Mouse (Mus musculus) embryonic facial prominence, embryonic 15.5 days (tissue): ENCODE results near the gene Palm. TPM values are rescaled to one million over a fixed set of nuclear protein-coding genes. Genes with fewer than 3 reads are reported as not detected.

ENCODE experiments used
- ATAC-seq: fragments of 200-750 bp; cut with Nextera tagmentation; 2 replicates; pipeline ENCODE4 v1.8.0; 2017; ENCODE audit warnings: low read depth, moderate TSS enrichment; ENCODE audit not compliant: insufficient number of reproducible peaks, low FRiP score, low TSS enrichment
- H3K27ac ChIP-seq: fragments of 300-500 bp; sonication (generic); replicated peaks from 2 replicates; pipeline ENCODE4 v1.5.1; 2015; ENCODE audit warnings: mild to moderate bottlenecking, inconsistent platforms
- H3K27me3 ChIP-seq: fragments of 300-500 bp; sonication (generic); 2 replicates; pipeline ENCODE4 v1.6.1; 2015; ENCODE audit warnings: inconsistent platforms
- H3K36me3 ChIP-seq: fragments of 300-500 bp; sonication (generic); 2 replicates; pipeline ENCODE4 v1.6.1; 2015; ENCODE audit warnings: mild to moderate bottlenecking, inconsistent platforms
- H3K4me1 ChIP-seq: fragments of 300-500 bp; sonication (generic); 2 replicates; pipeline ENCODE4 v1.6.1; 2015; ENCODE audit warnings: inconsistent platforms
- H3K4me2 ChIP-seq: fragments of 300-500 bp; sonication (generic); replicated peaks from 2 replicates; pipeline ENCODE4 v1.6.1; 2015; ENCODE audit warnings: mild to moderate bottlenecking, inconsistent platforms
- H3K4me3 ChIP-seq: fragments of 300-500 bp; sonication (generic); replicated peaks from 2 replicates; pipeline ENCODE4 v1.5.1; 2015; ENCODE audit warnings: mild to moderate bottlenecking, inconsistent platforms
- H3K9ac ChIP-seq: fragments of 300-500 bp; sonication (generic); 2 replicates; pipeline ENCODE4 v1.6.1; 2015; ENCODE audit warnings: inconsistent platforms
- H3K9me3 ChIP-seq: fragments of 300-500 bp; sonication (generic); replicated peaks from 2 replicates; pipeline ENCODE4 v1.6.1; 2016; ENCODE audit warnings: inconsistent platforms
- WGBS: fragments of 180-500 bp; shearing (Covaris S2); methylation state at CpG from one replicate; pipeline ENCODE4 v1.1.7; 2015; 5-methylcytosine and 5-hydroxymethylcytosine counted together
- microRNA-seq: library from miRNA; unstranded; fragments of <30 nt; microRNA quantifications from one replicate; pipeline ENCODE4, GENCODE M21; 2016; ENCODE audit warnings: borderline number of aligned reads
- polyA plus RNA-seq: library from polyadenylated mRNA; unstranded; fragments of >200 nt; fragmentation: Nextera tagmentation; extraction: Ambion mirVana; gene quantifications from 2 replicates; pipeline ENCODE4 v1.2.1, GENCODE M21; 2015

Palm gene
- polyA plus RNA-seq, 1 experiment from 2014 or later: 96.6 TPM

DNA sequence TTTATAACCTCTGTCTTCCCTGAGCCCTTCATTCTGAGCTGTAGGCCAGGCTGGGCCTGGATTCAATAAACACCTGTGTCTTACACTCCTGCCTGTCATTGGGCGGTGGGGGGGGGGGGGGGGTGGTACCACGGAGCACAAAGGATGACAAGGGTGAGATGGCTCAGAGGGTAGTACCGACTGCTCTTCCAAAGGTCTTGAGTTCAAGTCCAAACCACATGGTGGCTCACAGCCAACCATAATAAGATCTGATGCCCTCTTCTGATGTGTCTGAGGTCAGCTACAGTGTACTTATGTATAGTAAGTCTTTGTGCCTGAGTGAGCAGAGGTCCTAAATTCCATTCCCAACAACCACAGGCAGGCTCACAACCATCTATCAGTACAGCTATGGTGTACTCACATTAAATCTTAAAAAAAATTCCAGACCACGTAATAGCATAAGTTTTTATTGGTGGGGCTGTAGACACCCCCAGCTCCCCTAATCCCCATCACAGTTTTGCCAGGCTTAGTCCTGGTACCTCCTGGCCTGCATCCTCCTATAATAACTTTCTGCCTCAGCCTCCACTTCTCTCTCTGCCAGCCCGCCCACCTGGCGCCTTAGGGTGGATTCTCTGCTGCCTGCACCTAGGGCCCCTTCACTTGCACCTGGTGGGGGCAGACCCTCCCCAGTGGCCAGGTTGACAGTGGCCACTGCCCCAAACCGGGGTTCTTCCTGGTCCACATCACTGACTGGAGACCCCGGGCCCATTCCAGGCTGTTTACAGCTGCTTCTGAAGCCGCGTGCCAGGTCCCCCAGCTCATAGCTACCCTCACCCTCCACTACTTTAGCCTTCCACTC is 71.2 kb downstream of the Palm start:
- Histone ChIP-seq H3K9me3 (no peaks in the 10 kb centered on the region), H3K4me3 (no peak overlapping the region), H3K36me3 (peaks cover 65% of the 10 kb centered on the region), H3K4me1 (peaks cover 37% of the 10 kb centered on the region), H3K9ac (no peak overlapping the region), H3K4me2 (no peak overlapping the region), H3K27ac (0 out of 2 replicates have a peak overlapping the region, but pooled peaks have one; percentile 13), H3K27me3 (no peaks in the 10 kb centered on the region)
- 0 out of 2 replicates have a peak, but pooled peaks have one; percentile 1 for ATAC-seq
- 47% methylated on average over 10 of the region's 10 CpGs for WGBS

- H3K36me3 ChIP-seq: peaks cover 62% of the 10 kb centered on the region
- no peak overlapping the region for H3K4me3 ChIP-seq
- peaks cover 31% of the 10 kb centered on the region for H3K4me1 ChIP-seq
- peak; percentile 22; the same call in 1 of the 2 replicates for ATAC-seq
- 0 out of 2 replicates have a peak overlapping the region, but pooled peaks have one; percentile 13 for H3K27ac ChIP-seq
- WGBS: 56% methylated on average over 12 of the region's 12 CpGs
- no peak overlapping the region for H3K4me2 ChIP-seq
- H3K9ac ChIP-seq: no peak overlapping the region
- H3K9me3 ChIP-seq: no peaks in the 10 kb centered on the region
- H3K27me3 ChIP-seq: no peaks in the 10 kb centered on the region
These were observed 71.8 kb downstream of the Palm start for GRCm38 (mm10) chr10:79865189-79865601.

GRCm38 (mm10) chr10:79865801-79866295 is 72.5 kb downstream of the Palm start:
- ATAC-seq: no peak

GRCm38 (mm10) chr10:79866601-79867000 is 73.2 kb downstream of the Palm start:
- H3K4me2 ChIP-seq: no peak overlapping the region
- no peaks in the 10 kb centered on the region for H3K27me3 ChIP-seq
- no peaks in the 10 kb centered on the region for H3K9me3 ChIP-seq
- ATAC-seq: no peak
- no peak overlapping the region for H3K27ac ChIP-seq
- H3K9ac ChIP-seq: no peak overlapping the region
- peaks cover 17% of the 10 kb centered on the region for H3K4me1 ChIP-seq
- peaks cover 54% of the 10 kb centered on the region for H3K36me3 ChIP-seq
- H3K4me3 ChIP-seq: no peak overlapping the region
- WGBS: 74% methylated on average over 11 of the region's 11 CpGs

More at GRCm38 (mm10) chr10:79865801-79866295, 72.5 kb downstream of the Palm start:
- Histone ChIP-seq H3K27ac (no peak overlapping the region), H3K4me3 (no peak overlapping the region), H3K4me1 (peaks cover 24% of the 10 kb centered on the region), H3K9ac (no peak overlapping the region), H3K9me3 (no peaks in the 10 kb centered on the region), H3K27me3 (no peaks in the 10 kb centered on the region), H3K4me2 (no peak overlapping the region), H3K36me3 (peaks cover 56% of the 10 kb centered on the region)
- WGBS: 67% methylated on average over 19 of the region's 19 CpGs

Small RNA genes lying within 50 kb of the gene (microRNA-seq; reads per million reads assigned to microRNA genes)
- not detected for gene Mir6910

Other genes starting within 250 kb of the Palm start
- gene Mier2, start 238.4 kb upstream of the Palm start, polyA plus RNA-seq: 70.3 and 71.4 TPM in 2 replicates
- gene Theg, start 206.2 kb upstream of the Palm start, polyA plus RNA-seq: not detected in 2 replicates
- not detected in 2 replicates for gene C2cd4c, start 179.5 kb upstream of the Palm start, polyA plus RNA-seq
- gene Shc2, start 155.7 kb upstream of the Palm start, polyA plus RNA-seq: 11.8 and 12.5 TPM in 2 replicates
- not detected in 2 replicates for gene Odf3l2, start 147.8 kb upstream of the Palm start, polyA plus RNA-seq
- gene Madcam1, start 129.0 kb upstream of the Palm start, polyA plus RNA-seq: 8.4 and 9.1 TPM in 2 replicates
- 62.4 and 63.6 TPM in 2 replicates for gene Tpgs1, start 124.2 kb upstream of the Palm start, polyA plus RNA-seq
- 94.8 and 96.8 TPM in 2 replicates for gene Cdc34, start 111.4 kb upstream of the Palm start, polyA plus RNA-seq
- gene Gzmm, start 104.6 kb upstream of the Palm start, polyA plus RNA-seq: 0.89 and 1.5 TPM in 2 replicates
- 837 and 902 TPM in 2 replicates for gene Bsg, start 89.1 kb upstream of the Palm start, polyA plus RNA-seq
- 0.07 and 0.13 TPM in 2 replicates for gene Hcn2, start 76.9 kb upstream of the Palm start, polyA plus RNA-seq
- gene Polrmt, start 47.0 kb upstream of the Palm start, polyA plus RNA-seq: 41.6 and 46.6 TPM in 2 replicates
- 2.5 and 3.9 TPM in 2 replicates for gene Fgf22, start 38.5 kb upstream of the Palm start, polyA plus RNA-seq
- 110 and 127 TPM in 2 replicates for gene Rnf126, start 26.6 kb upstream of the Palm start, polyA plus RNA-seq
- gene Fstl3, start 16.3 kb upstream of the Palm start, polyA plus RNA-seq: 20.1 and 20.2 TPM in 2 replicates
- 0.07 TPM in 1 of 2 replicates, not detected in the other for gene Prss57, start 2.6 kb upstream of the Palm start, polyA plus RNA-seq
- 5.4 and 7.8 TPM in 2 replicates for gene Misp, start 27.4 kb downstream of the Palm start, polyA plus RNA-seq
- gene Ptbp1, start 60.9 kb downstream of the Palm start, polyA plus RNA-seq: 299 and 325 TPM in 2 replicates
- gene Prtn3, start 80.9 kb downstream of the Palm start, polyA plus RNA-seq: 4.3 and 5.6 TPM in 2 replicates
- gene Plppr3, start 81.1 kb downstream of the Palm start, polyA plus RNA-seq: 59.9 and 68.2 TPM in 2 replicates
- gene Elane, start 92.7 kb downstream of the Palm start, polyA plus RNA-seq: 0.28 and 0.85 TPM in 2 replicates
- gene Cfd, start 97.3 kb downstream of the Palm start, polyA plus RNA-seq: not detected in 2 replicates
- gene Med16, start 115.4 kb downstream of the Palm start, polyA plus RNA-seq: 44.0 and 48.4 TPM in 2 replicates
- 5.2 TPM in 1 of 2 replicates, not detected in the other for gene Gm26602, start 117.3 kb downstream of the Palm start, polyA plus RNA-seq
- 1.1 and 1.4 TPM in 2 replicates for gene Kiss1r, start 123.4 kb downstream of the Palm start, polyA plus RNA-seq
- gene R3hdm4, start 127.6 kb downstream of the Palm start, polyA plus RNA-seq: 179 and 181 TPM in 2 replicates
- 6.6 and 7.0 TPM in 2 replicates for gene Arid3a, start 133.5 kb downstream of the Palm start, polyA plus RNA-seq
- 84.7 and 90.6 TPM in 2 replicates for gene Wdr18, start 166.6 kb downstream of the Palm start, polyA plus RNA-seq
- 0.63 and 0.77 TPM in 2 replicates for gene Grin3b, start 177.1 kb downstream of the Palm start, polyA plus RNA-seq
- gene Tmem259, start 190.8 kb downstream of the Palm start, polyA plus RNA-seq: 23.9 and 29.3 TPM in 2 replicates
- gene Cnn2, start 195.0 kb downstream of the Palm start, polyA plus RNA-seq: 288 and 296 TPM in 2 replicates
- 3.7 and 4.0 TPM in 2 replicates for gene Abca7, start 202.9 kb downstream of the Palm start, polyA plus RNA-seq
- 5.1 and 6.2 TPM in 2 replicates for gene Arhgap45, start 223.1 kb downstream of the Palm start, polyA plus RNA-seq
- 218 and 221 TPM in 2 replicates for gene Polr2e, start 246.2 kb downstream of the Palm start, polyA plus RNA-seq